Mouse (Mus musculus): Measurements from ENCODE around the gene Pcnt. TPM values are rescaled to one million over a fixed set of nuclear protein-coding genes. Genes with fewer than 3 reads are reported as not detected.
A peak's percentile ranks its signal among the peaks of the same experiment; 100 is the strongest.

The Pcnt gene
- polyA plus RNA-seq, 1 experiment = 58.5 TPM

- no peak for TF ChIP-seq CTCF (IDR thresholded peaks at IDR 0.05; ENCODE audit: control insufficient read depth, insufficient read depth, insufficient replicate concordance, low read depth, low read length)
- no peak for TF ChIP-seq POLR2A (IDR thresholded peaks at IDR 0.05; ENCODE audit: control insufficient read depth, low read depth, low read length)
- Histone ChIP-seq H3K4me1 (ENCODE audit: control insufficient read depth, insufficient read depth, low read length) (peaks cover 12% of the 10 kb centered on the region), H3K4me3 (ENCODE audit: control insufficient read depth, low read depth, low read length) (no peak overlapping the region), H3K36me3 (ENCODE audit: control insufficient read depth, insufficient read depth, low read length) (no peaks in the 10 kb centered on the region; the same call in 1 of the 2 replicates), H3K27me3 (ENCODE audit: control insufficient read depth, insufficient read depth, low read length) (no peaks in the 10 kb centered on the region), H3K27ac (ENCODE audit: control insufficient read depth, insufficient read depth, low read depth, low read length) (no peak overlapping the region)
These were observed 96.5 kb downstream of the Pcnt start for GRCm38 (mm10) chr10:76346043-76346491.

GRCm38 (mm10) chr10:76345540-76345902, 97.1 kb downstream of the Pcnt start:
- Histone ChIP-seq H3K27ac (ENCODE audit: control insufficient read depth, insufficient read depth, low read depth, low read length) (peak overlapping the region; percentile 52), H3K36me3 (ENCODE audit: control insufficient read depth, insufficient read depth, low read length) (no peaks in the 10 kb centered on the region; the same call in 1 of the 2 replicates), H3K4me1 (ENCODE audit: control insufficient read depth, insufficient read depth, low read length) (peaks cover 12% of the 10 kb centered on the region), H3K4me3 (ENCODE audit: control insufficient read depth, low read depth, low read length) (peak overlapping the region; percentile 92), H3K27me3 (ENCODE audit: control insufficient read depth, insufficient read depth, low read length) (no peaks in the 10 kb centered on the region)
- TF ChIP-seq POLR2A (IDR thresholded peaks at IDR 0.05; ENCODE audit: control insufficient read depth, low read depth, low read length) (no peak), CTCF (IDR thresholded peaks at IDR 0.05; ENCODE audit: control insufficient read depth, insufficient read depth, insufficient replicate concordance, low read depth, low read length) (no peak)

- TF ChIP-seq CTCF (IDR thresholded peaks at IDR 0.05; ENCODE audit: control insufficient read depth, insufficient read depth, insufficient replicate concordance, low read depth, low read length) (no peak), POLR2A (IDR thresholded peaks at IDR 0.05; ENCODE audit: control insufficient read depth, low read depth, low read length) (no peak; the same call in 1 of the 2 replicates)
- peak within 1 kb of the TSS; percentile 92 for H3K4me3 ChIP-seq (ENCODE audit: control insufficient read depth, low read depth, low read length)
- peaks cover 12% of the 10 kb centered on the region for H3K4me1 ChIP-seq (ENCODE audit: control insufficient read depth, insufficient read depth, low read length)
- peak within 1 kb of the TSS; percentile 52 for H3K27ac ChIP-seq (ENCODE audit: control insufficient read depth, insufficient read depth, low read depth, low read length)
- H3K27me3 ChIP-seq (ENCODE audit: control insufficient read depth, insufficient read depth, low read length) = no peaks in the 10 kb centered on the region
- H3K36me3 ChIP-seq (ENCODE audit: control insufficient read depth, insufficient read depth, low read length) = no peaks in the 10 kb centered on the region
These were observed 97.7 kb downstream of the Pcnt start, which contains the start of gene Dip2a for GRCm38 (mm10) chr10:76344711-76345539. TSS of gene Dip2a (minus strand) at chr10:76345291.

- TF ChIP-seq CTCF (IDR thresholded peaks at IDR 0.05; ENCODE audit: control insufficient read depth, insufficient read depth, insufficient replicate concordance, low read depth, low read length) (no peak), POLR2A (IDR thresholded peaks at IDR 0.05; ENCODE audit: control insufficient read depth, low read depth, low read length) (no peak)
- H3K4me3 ChIP-seq (ENCODE audit: control insufficient read depth, low read depth, low read length) = no peak overlapping the region
- no peaks in the 10 kb centered on the region for H3K36me3 ChIP-seq (ENCODE audit: control insufficient read depth, insufficient read depth, low read length)
- no peak overlapping the region for H3K27ac ChIP-seq (ENCODE audit: control insufficient read depth, insufficient read depth, low read depth, low read length)
- H3K27me3 ChIP-seq (ENCODE audit: control insufficient read depth, insufficient read depth, low read length) = no peaks in the 10 kb centered on the region
- H3K4me1 ChIP-seq (ENCODE audit: control insufficient read depth, insufficient read depth, low read length) = peaks cover 5% of the 10 kb centered on the region; the same call in 1 of the 2 replicates
These were observed 108.2 kb downstream of the Pcnt start for GRCm38 (mm10) chr10:76334350-76334749.

- Histone ChIP-seq H3K27ac (ENCODE audit: control insufficient read depth, insufficient read depth, low read depth, low read length) (no peak overlapping the region), H3K4me1 (ENCODE audit: control insufficient read depth, insufficient read depth, low read length) (peaks cover 5% of the 10 kb centered on the region; the same call in 1 of the 2 replicates), H3K36me3 (ENCODE audit: control insufficient read depth, insufficient read depth, low read length) (no peaks in the 10 kb centered on the region), H3K4me3 (ENCODE audit: control insufficient read depth, low read depth, low read length) (no peak overlapping the region), H3K27me3 (ENCODE audit: control insufficient read depth, insufficient read depth, low read length) (no peaks in the 10 kb centered on the region)
- TF ChIP-seq CTCF (IDR thresholded peaks at IDR 0.05; ENCODE audit: control insufficient read depth, insufficient read depth, insufficient replicate concordance, low read depth, low read length) = no peak
- TF ChIP-seq POLR2A (IDR thresholded peaks at IDR 0.05; ENCODE audit: control insufficient read depth, low read depth, low read length) = no peak
These were observed 110.5 kb downstream of the Pcnt start for GRCm38 (mm10) chr10:76332040-76332439.

GRCm38 (mm10) chr10:76329093-76329492, 113.5 kb downstream of the Pcnt start:
- TF ChIP-seq POLR2A (IDR thresholded peaks at IDR 0.05; ENCODE audit: control insufficient read depth, low read depth, low read length) (no peak), CTCF (IDR thresholded peaks at IDR 0.05; ENCODE audit: control insufficient read depth, insufficient read depth, insufficient replicate concordance, low read depth, low read length) (no peak)
- Histone ChIP-seq H3K4me1 (ENCODE audit: control insufficient read depth, insufficient read depth, low read length) (no peaks in the 10 kb centered on the region), H3K27ac (ENCODE audit: control insufficient read depth, insufficient read depth, low read depth, low read length) (no peak overlapping the region), H3K4me3 (ENCODE audit: control insufficient read depth, low read depth, low read length) (no peak overlapping the region), H3K27me3 (ENCODE audit: control insufficient read depth, insufficient read depth, low read length) (no peaks in the 10 kb centered on the region), H3K36me3 (ENCODE audit: control insufficient read depth, insufficient read depth, low read length) (no peaks in the 10 kb centered on the region)

- Histone ChIP-seq H3K27ac (ENCODE audit: control insufficient read depth, insufficient read depth, low read depth, low read length) (no peak overlapping the region), H3K4me3 (ENCODE audit: control insufficient read depth, low read depth, low read length) (no peak overlapping the region), H3K27me3 (ENCODE audit: control insufficient read depth, insufficient read depth, low read length) (no peaks in the 10 kb centered on the region), H3K4me1 (ENCODE audit: control insufficient read depth, insufficient read depth, low read length) (no peaks in the 10 kb centered on the region), H3K36me3 (ENCODE audit: control insufficient read depth, insufficient read depth, low read length) (no peaks in the 10 kb centered on the region)
- no peak for TF ChIP-seq POLR2A (IDR thresholded peaks at IDR 0.05; ENCODE audit: control insufficient read depth, low read depth, low read length)
- TF ChIP-seq CTCF (IDR thresholded peaks at IDR 0.05; ENCODE audit: control insufficient read depth, insufficient read depth, insufficient replicate concordance, low read depth, low read length) = no peak
These were observed 114.0 kb downstream of the Pcnt start for GRCm38 (mm10) chr10:76328574-76328973.

Data from testis, adult 2 months (tissue).